Mouse (Mus musculus): ENCODE measurements around the gene Armh2. TPM values are rescaled to one million over a fixed set of nuclear protein-coding genes. Genes with fewer than 3 reads are reported as not detected.

Gene Armh2
- total RNA-seq (2014; rRNA removed), result not detected in 2 replicates
- polyA plus RNA-seq (2015; fragmentation: Nextera tagmentation; extraction: Ambion mirVana), result not detected in 2 replicates

DNA sequence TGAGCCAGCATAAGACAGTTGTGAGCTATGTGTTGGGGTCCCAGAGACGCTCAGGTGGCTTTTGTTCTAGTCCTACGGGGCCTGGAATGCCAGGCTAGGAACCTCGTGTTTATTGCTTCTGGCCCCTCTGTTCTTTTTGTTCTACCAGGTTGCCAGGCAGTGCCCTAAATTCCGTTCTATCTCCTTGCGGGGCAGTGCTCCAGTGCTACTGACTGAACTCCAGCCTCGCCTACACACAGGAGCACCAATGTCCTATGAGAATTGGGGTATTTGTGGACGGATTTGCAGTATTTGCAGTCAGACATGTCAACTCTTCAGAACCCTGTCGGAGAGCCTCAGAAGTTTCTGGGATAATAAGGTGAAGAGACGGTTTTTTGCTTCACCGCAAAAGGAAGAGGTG is at the start of gene Armh2:
Armh2 (plus strand) TSS at position 205 of the 400 bp plus-strand sequence.
- 87% methylated on average over 10 of the region's 10 CpGs for WGBS
- no peaks in the 10 kb centered on the region for H3K9me3 ChIP-seq (ENCODE audit: low read length)
- H3K36me3 ChIP-seq (ENCODE audit: insufficient read depth, low read length), result no peaks in the 10 kb centered on the region
- no peak within 1 kb of the TSS for H3K27ac ChIP-seq
- DNase-seq (ENCODE audit: low spot score), result no peak
- no peak within 1 kb of the TSS for H3K4me2 ChIP-seq (ENCODE audit: low read depth, low read length)
- H3K27me3 ChIP-seq (ENCODE audit: insufficient read depth, low read length), result no peaks in the 10 kb centered on the region
- no peak for TF ChIP-seq CTCF (IDR thresholded peaks at IDR 0.05; ENCODE audit: low read depth)
- no peaks in the 10 kb centered on the region for H3K4me1 ChIP-seq (ENCODE audit: insufficient read depth, low read length)
- H3K4me3 ChIP-seq (ENCODE audit: low read length), result no peak within 1 kb of the TSS
- no peak within 1 kb of the TSS for H3K9ac ChIP-seq (replicated peaks; ENCODE audit: low read length)
- no peak for ATAC-seq

DNA sequence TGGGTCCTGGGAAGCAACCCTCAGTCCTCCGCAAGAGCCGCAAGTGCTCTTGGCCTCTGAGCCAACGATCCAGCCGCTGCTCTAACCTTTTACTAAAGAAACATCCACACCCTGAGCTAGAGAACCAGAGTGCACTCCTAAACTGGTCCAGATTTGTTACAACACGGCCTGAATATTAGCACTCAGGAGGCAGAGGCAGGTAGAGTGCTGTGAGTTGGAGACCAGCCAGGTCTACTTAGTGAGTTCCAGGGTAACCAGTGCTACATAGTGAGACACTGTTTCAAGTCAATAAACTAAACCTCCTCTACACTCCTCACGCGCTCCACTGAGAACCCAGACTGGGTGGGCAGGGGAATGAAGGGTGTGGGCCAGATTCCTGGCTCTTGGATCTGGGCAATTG is 47.7 kb upstream of the Armh2 start:
- no peak for ATAC-seq

DNA sequence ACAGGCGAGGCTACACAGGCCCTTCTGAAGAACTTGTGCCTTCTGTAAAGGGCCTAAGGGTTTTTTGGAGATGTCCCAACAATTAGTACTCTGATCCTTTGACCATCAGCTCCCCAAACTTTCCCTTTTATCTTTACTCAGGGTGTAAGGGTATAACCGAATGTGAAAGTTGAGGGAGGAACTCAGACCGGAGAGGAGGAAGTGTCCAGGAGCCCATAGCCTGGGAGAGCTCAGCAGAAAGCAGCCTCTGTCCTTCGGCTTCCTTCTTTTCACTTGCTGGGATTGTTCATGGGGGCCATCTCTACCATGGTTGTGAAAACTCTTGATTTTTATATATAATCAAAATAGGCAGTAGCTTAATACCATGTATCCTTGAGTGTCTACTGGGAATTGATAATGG is 42.3 kb upstream of the Armh2 start:
- peaks cover 11% of the 10 kb centered on the region; the same call in 1 of the 2 replicates for H3K36me3 ChIP-seq (ENCODE audit: insufficient read depth, low read length)

More for the DNA sequence above, 47.7 kb upstream of the Armh2 start:
- H3K4me1 ChIP-seq (ENCODE audit: insufficient read depth, low read length), result no peaks in the 10 kb centered on the region
- no peak for TF ChIP-seq CTCF (IDR thresholded peaks at IDR 0.05; ENCODE audit: low read depth)
- H3K4me3 ChIP-seq (ENCODE audit: low read length), result no peak overlapping the region
- WGBS, result 83% methylated on average over 7 of the region's 7 CpGs
- no peaks in the 10 kb centered on the region for H3K9me3 ChIP-seq (ENCODE audit: low read length)
- H3K36me3 ChIP-seq (ENCODE audit: insufficient read depth, low read length), result peaks cover 7% of the 10 kb centered on the region; the same call in 1 of the 2 replicates
- no peak overlapping the region for H3K9ac ChIP-seq (replicated peaks; ENCODE audit: low read length)
- DNase-seq (ENCODE audit: low spot score), result no peak
- no peak overlapping the region for H3K4me2 ChIP-seq (ENCODE audit: low read depth, low read length)
- no peaks in the 10 kb centered on the region for H3K27me3 ChIP-seq (ENCODE audit: insufficient read depth, low read length)
- H3K27ac ChIP-seq, result no peak overlapping the region

DNA sequence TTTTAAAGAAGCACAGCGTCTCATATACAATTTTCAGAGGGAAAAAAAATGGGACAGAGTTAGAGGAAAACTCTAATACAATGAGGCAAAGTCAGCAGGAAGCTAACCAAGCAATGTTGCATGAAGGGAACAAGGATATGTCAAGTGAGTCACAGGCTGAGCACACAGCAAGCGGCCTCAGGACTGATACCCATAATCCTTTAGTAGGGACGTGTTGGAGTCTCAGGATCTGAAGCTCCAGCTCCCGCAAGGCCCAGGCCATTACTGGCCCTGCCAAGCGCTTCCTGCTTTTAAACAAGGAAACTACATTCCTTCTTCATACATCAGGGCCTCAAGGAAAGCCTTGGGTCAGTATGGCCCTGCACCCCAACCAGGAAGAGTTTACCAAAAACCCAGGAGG is 38.9 kb upstream of the Armh2 start:
- no peaks in the 10 kb centered on the region for H3K27me3 ChIP-seq (ENCODE audit: insufficient read depth, low read length)
- 84% methylated on average over 5 of the region's 5 CpGs for WGBS
- no peaks in the 10 kb centered on the region for H3K9me3 ChIP-seq (ENCODE audit: low read length)
- H3K4me2 ChIP-seq (ENCODE audit: low read depth, low read length), result no peak overlapping the region
- no peak for ATAC-seq
- H3K4me1 ChIP-seq (ENCODE audit: insufficient read depth, low read length), result no peaks in the 10 kb centered on the region
- DNase-seq (ENCODE audit: low spot score), result no peak
- no peak overlapping the region for H3K9ac ChIP-seq (replicated peaks; ENCODE audit: low read length)
- H3K4me3 ChIP-seq (ENCODE audit: low read length), result no peak overlapping the region
- 0 out of 2 replicates have a peak, but pooled peaks cover 4% of the 10 kb centered on the region for H3K36me3 ChIP-seq (ENCODE audit: insufficient read depth, low read length)
- TF ChIP-seq CTCF (IDR thresholded peaks at IDR 0.05; ENCODE audit: low read depth), result no peak
- no peak overlapping the region for H3K27ac ChIP-seq

More for the DNA sequence above, 42.3 kb upstream of the Armh2 start:
- Histone ChIP-seq H3K9ac (replicated peaks; ENCODE audit: low read length) (no peak overlapping the region), H3K27me3 (ENCODE audit: insufficient read depth, low read length) (no peaks in the 10 kb centered on the region), H3K4me2 (ENCODE audit: low read depth, low read length) (no peak overlapping the region), H3K4me3 (ENCODE audit: low read length) (no peak overlapping the region), H3K4me1 (ENCODE audit: insufficient read depth, low read length) (no peaks in the 10 kb centered on the region), H3K27ac (no peak overlapping the region), H3K9me3 (ENCODE audit: low read length) (no peaks in the 10 kb centered on the region)
- ATAC-seq (no peak), DNase-seq (ENCODE audit: low spot score) (no peak)
- TF ChIP-seq CTCF (IDR thresholded peaks at IDR 0.05; ENCODE audit: low read depth), result no peak
- WGBS, result 92% methylated on average over 4 of the region's 4 CpGs

DNA sequence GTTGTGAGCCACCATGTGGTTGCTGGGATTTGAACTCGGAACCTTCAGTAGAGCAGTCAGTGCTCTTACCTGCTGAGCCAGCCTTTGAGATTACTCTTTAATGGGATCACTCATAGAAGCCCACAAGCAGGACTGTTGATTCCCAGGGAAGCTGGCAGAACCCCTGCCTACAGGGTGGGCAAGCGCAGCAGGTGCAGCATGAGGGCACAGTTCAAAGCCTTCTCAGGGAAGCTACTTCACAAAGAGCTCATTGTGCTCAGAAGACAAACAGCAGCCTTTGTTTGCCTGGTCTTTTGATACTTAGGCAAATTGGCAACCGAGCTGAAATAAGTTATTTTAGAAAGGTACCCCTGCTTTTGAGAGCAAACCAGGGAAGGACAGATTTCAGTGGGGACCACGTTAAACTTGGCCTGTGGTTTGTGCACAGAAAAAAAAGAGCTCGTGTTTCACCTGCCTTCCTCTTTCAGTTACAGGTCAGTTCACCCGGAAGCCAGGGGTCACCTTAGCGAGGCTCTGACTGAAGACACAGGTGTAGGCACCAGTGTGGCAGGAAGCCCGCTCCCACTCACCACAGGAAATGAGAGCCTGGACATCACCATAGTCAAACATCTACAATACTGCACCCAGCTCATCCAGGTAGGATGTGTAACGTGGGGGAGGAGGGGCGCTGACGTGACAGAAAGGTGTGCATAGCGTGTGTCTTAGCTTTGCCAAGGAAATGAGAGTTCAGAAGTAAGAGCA is 31.2 kb upstream of the Armh2 start:
- TF ChIP-seq CTCF (IDR thresholded peaks at IDR 0.05; ENCODE audit: low read depth), result no peak
- 70% methylated on average over 12 of the region's 12 CpGs for WGBS
- Histone ChIP-seq H3K36me3 (ENCODE audit: insufficient read depth, low read length) (no peaks in the 10 kb centered on the region), H3K4me1 (ENCODE audit: insufficient read depth, low read length) (no peaks in the 10 kb centered on the region), H3K4me2 (ENCODE audit: low read depth, low read length) (no peak overlapping the region), H3K9me3 (ENCODE audit: low read length) (no peaks in the 10 kb centered on the region), H3K4me3 (ENCODE audit: low read length) (no peak overlapping the region), H3K27me3 (ENCODE audit: insufficient read depth, low read length) (no peaks in the 10 kb centered on the region), H3K27ac (no peak overlapping the region), H3K9ac (replicated peaks; ENCODE audit: low read length) (no peak overlapping the region)
- no peak for DNase-seq (ENCODE audit: low spot score)
- no peak for ATAC-seq

DNA sequence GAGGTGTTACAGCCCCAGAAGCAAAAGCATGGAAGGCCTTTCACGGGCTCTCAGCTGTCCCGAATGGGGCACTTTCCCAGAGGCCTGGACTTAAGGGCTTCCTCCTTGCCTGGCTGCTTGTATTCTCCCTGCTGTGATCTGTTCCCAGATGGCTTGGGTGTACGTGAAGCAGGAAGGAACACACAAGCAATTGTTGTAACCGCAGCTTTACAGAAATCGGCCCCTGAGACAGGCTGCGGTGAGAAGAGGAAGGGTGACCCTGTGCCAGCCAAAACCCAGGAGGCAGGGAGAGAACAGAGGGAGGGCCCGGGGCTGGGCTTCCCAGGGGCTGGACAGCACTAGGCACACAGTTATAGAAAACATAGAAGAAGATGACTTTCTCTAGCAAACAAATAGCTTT is 30.1 kb upstream of the Armh2 start:
- Histone ChIP-seq H3K36me3 (ENCODE audit: insufficient read depth, low read length) (no peaks in the 10 kb centered on the region), H3K4me2 (ENCODE audit: low read depth, low read length) (no peak overlapping the region), H3K27me3 (ENCODE audit: insufficient read depth, low read length) (no peaks in the 10 kb centered on the region), H3K27ac (peak overlapping the region; percentile 56; the same call in 1 of the 2 replicates), H3K9me3 (ENCODE audit: low read length) (no peaks in the 10 kb centered on the region), H3K4me3 (ENCODE audit: low read length) (no peak overlapping the region), H3K9ac (replicated peaks; ENCODE audit: low read length) (no peak overlapping the region), H3K4me1 (ENCODE audit: insufficient read depth, low read length) (no peaks in the 10 kb centered on the region)
- ATAC-seq (no peak), DNase-seq (ENCODE audit: low spot score) (no peak)
- no peak for TF ChIP-seq CTCF (IDR thresholded peaks at IDR 0.05; ENCODE audit: low read depth)
- 51% methylated on average over 7 of the region's 7 CpGs for WGBS

DNA sequence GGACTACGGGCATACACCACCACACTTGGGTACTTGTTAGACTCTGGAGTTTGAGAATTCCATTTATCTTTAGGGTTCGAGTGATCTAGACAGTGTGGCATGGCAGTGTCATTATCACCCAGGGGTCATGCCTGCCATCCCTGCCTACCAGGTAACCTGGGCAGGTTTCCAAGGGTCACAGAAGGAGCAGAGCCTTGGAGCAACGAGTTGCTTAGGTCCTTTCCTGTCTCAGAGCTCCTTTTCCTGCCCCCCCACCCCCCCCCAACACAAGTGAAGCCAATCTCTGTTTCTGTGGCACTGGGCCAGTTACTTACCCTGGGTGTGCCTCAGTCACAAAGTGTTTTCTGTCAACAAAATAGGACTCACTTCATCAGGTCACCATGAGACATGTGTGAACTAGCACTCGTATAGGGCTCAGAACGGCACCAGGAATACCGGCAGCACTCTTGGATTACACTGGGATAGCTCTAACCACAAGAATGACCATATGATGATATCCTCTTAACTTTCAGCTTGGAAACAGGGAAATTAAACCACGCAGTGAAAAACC is 28.4 kb upstream of the Armh2 start:
- H3K4me1 ChIP-seq (ENCODE audit: insufficient read depth, low read length), result no peaks in the 10 kb centered on the region
- H3K27me3 ChIP-seq (ENCODE audit: insufficient read depth, low read length), result no peaks in the 10 kb centered on the region
- no peak overlapping the region for H3K27ac ChIP-seq
- H3K9me3 ChIP-seq (ENCODE audit: low read length), result no peaks in the 10 kb centered on the region
- 85% methylated on average over 7 of the region's 7 CpGs for WGBS
- ATAC-seq (no peak), DNase-seq (ENCODE audit: low spot score) (no peak)
- no peak overlapping the region for H3K9ac ChIP-seq (replicated peaks; ENCODE audit: low read length)
- no peak for TF ChIP-seq CTCF (IDR thresholded peaks at IDR 0.05; ENCODE audit: low read depth)
- H3K36me3 ChIP-seq (ENCODE audit: insufficient read depth, low read length), result 0 out of 2 replicates have a peak, but pooled peaks cover under 1% of the 10 kb centered on the region
- H3K4me3 ChIP-seq (ENCODE audit: low read length), result no peak overlapping the region
- no peak overlapping the region for H3K4me2 ChIP-seq (ENCODE audit: low read depth, low read length)
